Mouse (Mus musculus) stomach, postnatal 0 days (tissue): ENCODE data around the gene Ubl4b. TPM values are rescaled to one million over a fixed set of nuclear protein-coding genes. Genes with fewer than 3 reads are reported as not detected.

Source experiments
- ATAC-seq: fragments of 200-750 bp; cut with Nextera tagmentation; 2 replicates; pipeline ENCODE4 v1.8.0; 2017; ENCODE audit not compliant: low FRiP score, low TSS enrichment
- DNase-seq: peaks from one replicate; pipeline ENCODE4 v3.0.0-alpha.2; 2016; ENCODE audit warnings: low spot score
- H3K27ac ChIP-seq: fragments of 300-500 bp; sonication (generic); replicated peaks from 2 replicates; pipeline ENCODE4 v1.5.1; 2014; ENCODE audit warnings: mild to moderate bottlenecking, control low read depth
- H3K27me3 ChIP-seq: fragments of 300-500 bp; sonication (generic); 2 replicates; pipeline ENCODE4 v1.6.1; 2014; ENCODE audit warnings: low read length; ENCODE audit not compliant: control insufficient read depth, insufficient read depth
- H3K36me3 ChIP-seq: fragments of 300-500 bp; sonication (generic); 2 replicates; pipeline ENCODE4 v1.6.1; 2014; ENCODE audit warnings: low read length, mixed read lengths; ENCODE audit not compliant: control insufficient read depth, insufficient read depth
- H3K4me1 ChIP-seq: fragments of 300-500 bp; sonication (generic); replicated peaks from 2 replicates; pipeline ENCODE4 v1.6.1; 2014; ENCODE audit warnings: antibody characterized with exemption; ENCODE audit not compliant: control insufficient read depth, insufficient read depth
- H3K4me2 ChIP-seq: fragments of 300-500 bp; sonication (generic); replicated peaks from 2 replicates; pipeline ENCODE4 v1.6.1; 2014; ENCODE audit warnings: low read depth, mild to moderate bottlenecking, control low read depth, moderate library complexity
- H3K4me3 ChIP-seq: fragments of 300-500 bp; sonication (generic); 2 replicates; pipeline ENCODE4 v1.5.1; 2014; ENCODE audit warnings: low read depth, low read length, control low read depth
- H3K9ac ChIP-seq: fragments of 300-500 bp; sonication (generic); 2 replicates; pipeline ENCODE4 v1.6.1; 2014; ENCODE audit warnings: mild to moderate bottlenecking, low read length, control low read depth, mixed read lengths
- H3K9me3 ChIP-seq: fragments of 300-500 bp; sonication (generic); 2 replicates; pipeline ENCODE4 v1.6.1; 2016; ENCODE audit warnings: low read length; ENCODE audit not compliant: control insufficient read depth
- CTCF ChIP-seq: IDR thresholded peaks from 2 replicates; pipeline ENCODE4 v1.5.1; 2016; ENCODE audit warnings: antibody characterized with exemption, low read depth, mild to moderate bottlenecking, moderate library complexity
- EP300 ChIP-seq: optimal IDR thresholded peaks from 2 replicates; pipeline ENCODE3; 2016; ENCODE audit warnings: antibody characterized with exemption
- WGBS: fragments of 180-500 bp; shearing (Covaris S2); extraction: QIAGEN DNeasy Blood & Tissue Kit; methylation state at CpG from one replicate; pipeline ENCODE4 v1.1.7; 2014; 5-methylcytosine and 5-hydroxymethylcytosine counted together
- polyA plus RNA-seq: library from polyadenylated mRNA; unstranded; fragments of >200 nt; fragmentation: Nextera tagmentation; extraction: Ambion mirVana; gene quantifications from 2 replicates; pipeline ENCODE4 v1.2.1, GENCODE M21; 2015

Gene Ubl4b
- polyA plus RNA-seq, 1 experiment from 2014 or later, result not detected

GRCm38 (mm10) chr3:107576807-107577206 is 21.9 kb upstream of the Ubl4b start:
- no peaks in the 10 kb centered on the region for H3K36me3 ChIP-seq
- ATAC-seq (no peak), DNase-seq (no peak)
- no peaks in the 10 kb centered on the region for H3K4me1 ChIP-seq
- H3K4me2 ChIP-seq, result no peak overlapping the region
- H3K9me3 ChIP-seq, result no peaks in the 10 kb centered on the region
- H3K27me3 ChIP-seq, result peaks cover 4% of the 10 kb centered on the region; the same call in 1 of the 2 replicates
- no peak overlapping the region for H3K27ac ChIP-seq
- no peak overlapping the region for H3K9ac ChIP-seq
- no peak overlapping the region for H3K4me3 ChIP-seq
- TF ChIP-seq CTCF (no peak), EP300 (no peak)
- 85% methylated on average over 3 of the region's 3 CpGs for WGBS

DNA sequence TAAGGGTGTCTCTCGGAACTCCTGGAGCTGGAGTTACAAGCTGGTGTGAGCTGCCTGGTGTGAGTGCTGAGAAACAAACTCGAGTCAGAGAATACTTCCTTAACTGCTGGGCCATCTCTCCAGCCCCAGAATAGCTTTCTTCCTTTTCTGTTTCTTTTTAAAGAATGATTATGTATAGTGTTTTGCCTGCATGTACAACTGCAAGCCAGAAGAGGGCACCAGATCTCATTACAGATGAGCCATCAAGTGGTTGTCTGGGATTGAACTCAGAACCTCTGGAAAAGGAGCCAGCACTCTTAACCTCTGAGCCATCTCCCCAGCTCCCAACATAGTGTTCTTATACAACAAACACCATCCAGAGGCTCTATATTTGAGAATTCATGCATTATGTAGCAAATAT is 16.3 kb upstream of the Ubl4b start:
- Histone ChIP-seq H3K4me2 (no peak overlapping the region), H3K9ac (no peak overlapping the region), H3K4me3 (no peak overlapping the region), H3K4me1 (no peaks in the 10 kb centered on the region), H3K27ac (no peak overlapping the region), H3K27me3 (no peaks in the 10 kb centered on the region), H3K36me3 (no peaks in the 10 kb centered on the region), H3K9me3 (no peaks in the 10 kb centered on the region)
- TF ChIP-seq CTCF, result peak; percentile 65
- no peak for TF ChIP-seq EP300
- ATAC-seq (no peak), DNase-seq (no peak)
- 55% methylated on average over 2 of the region's 2 CpGs for WGBS

DNA sequence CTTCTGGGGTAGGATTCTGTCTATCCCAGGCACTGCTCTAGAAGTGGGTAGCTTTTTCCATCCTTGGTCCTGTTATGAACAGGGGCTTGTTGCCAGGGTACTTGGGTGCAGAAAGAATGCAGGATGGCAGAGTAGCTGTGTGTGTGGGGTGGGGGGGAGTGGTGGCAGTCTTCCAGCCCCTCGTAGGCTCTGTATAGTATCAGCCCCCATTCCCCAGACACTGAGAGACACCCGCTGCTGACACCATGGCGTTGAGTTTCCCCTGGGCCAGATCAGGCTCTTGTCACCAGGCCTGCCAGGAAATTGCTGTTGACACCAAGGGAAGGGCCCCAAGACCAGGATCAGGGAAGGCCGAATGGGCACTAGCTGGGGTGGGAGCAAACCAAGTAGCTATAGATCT is 13.8 kb upstream of the Ubl4b start:
- Histone ChIP-seq H3K4me3 (no peak overlapping the region), H3K9ac (no peak overlapping the region), H3K4me1 (no peaks in the 10 kb centered on the region), H3K36me3 (no peaks in the 10 kb centered on the region), H3K27me3 (no peaks in the 10 kb centered on the region), H3K4me2 (no peak overlapping the region), H3K27ac (no peak overlapping the region), H3K9me3 (no peaks in the 10 kb centered on the region)
- TF ChIP-seq CTCF (no peak), EP300 (no peak)
- ATAC-seq, result peak; percentile 45; the same call in 1 of the 2 replicates
- DNase-seq, result no peak
- WGBS, result 70% methylated on average over 4 of the region's 4 CpGs

DNA sequence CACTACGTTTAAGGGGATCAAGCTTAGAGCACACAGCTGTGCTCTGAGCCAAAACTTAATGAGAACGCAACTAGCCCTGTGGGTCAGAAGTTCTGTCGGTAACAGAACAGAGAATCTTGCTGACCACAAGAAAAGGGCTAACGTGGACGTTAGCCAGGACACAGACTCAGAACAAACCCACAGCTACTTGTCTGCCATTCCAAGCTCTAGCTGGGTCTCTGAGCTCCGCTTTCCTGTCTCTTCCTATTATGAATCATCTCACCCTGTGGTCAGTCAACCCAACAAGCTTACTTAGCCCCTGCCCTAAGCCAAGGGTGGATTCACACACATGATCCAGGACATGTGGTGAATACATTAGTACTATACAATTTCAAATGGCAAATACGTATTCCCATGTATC is 12.9 kb upstream of the Ubl4b start:
- Histone ChIP-seq H3K4me1 (no peaks in the 10 kb centered on the region), H3K27ac (no peak overlapping the region), H3K36me3 (no peaks in the 10 kb centered on the region), H3K4me3 (no peak overlapping the region), H3K9me3 (no peaks in the 10 kb centered on the region), H3K4me2 (no peak overlapping the region), H3K9ac (no peak overlapping the region), H3K27me3 (no peaks in the 10 kb centered on the region)
- no peak for TF ChIP-seq CTCF
- TF ChIP-seq EP300, result no peak
- 77% methylated on average over 7 of the region's 7 CpGs for WGBS
- DNase-seq, result no peak
- no peak for ATAC-seq

GRCm38 (mm10) chr3:107565331-107565730 is 10.5 kb upstream of the Ubl4b start:
- no peak for ATAC-seq
- H3K27me3 ChIP-seq, result no peaks in the 10 kb centered on the region

GRCm38 (mm10) chr3:107563880-107564279 is 9.0 kb upstream of the Ubl4b start:
- DNase-seq, result no peak

More at GRCm38 (mm10) chr3:107565331-107565730, 10.5 kb upstream of the Ubl4b start:
- Histone ChIP-seq H3K27ac (no peak overlapping the region), H3K4me1 (no peaks in the 10 kb centered on the region), H3K9me3 (no peaks in the 10 kb centered on the region), H3K9ac (no peak overlapping the region), H3K4me3 (no peak overlapping the region), H3K4me2 (no peak overlapping the region), H3K36me3 (no peaks in the 10 kb centered on the region)
- 24% methylated on average over 3 of the region's 3 CpGs for WGBS
- TF ChIP-seq EP300 (no peak), CTCF (no peak)
- no peak for DNase-seq

More at GRCm38 (mm10) chr3:107563880-107564279, 9.0 kb upstream of the Ubl4b start:
- no peak for ATAC-seq
- H3K4me2 ChIP-seq, result no peak overlapping the region
- no peaks in the 10 kb centered on the region for H3K27me3 ChIP-seq
- WGBS, result 46% methylated on average over 4 of the region's 4 CpGs
- H3K4me1 ChIP-seq, result no peaks in the 10 kb centered on the region
- H3K9me3 ChIP-seq, result no peaks in the 10 kb centered on the region
- H3K4me3 ChIP-seq, result no peak overlapping the region
- H3K27ac ChIP-seq, result no peak overlapping the region
- H3K9ac ChIP-seq, result no peak overlapping the region
- no peaks in the 10 kb centered on the region for H3K36me3 ChIP-seq
- TF ChIP-seq CTCF (no peak), EP300 (no peak)
